Mouse (Mus musculus) kidney, postnatal 0 days (tissue): ENCODE results near the gene Lhfpl3. TPM values are rescaled to one million over a fixed set of nuclear protein-coding genes. Genes with fewer than 3 reads are reported as not detected.

ENCODE experiments used
- ATAC-seq: fragments of 200-750 bp; cut with Nextera tagmentation; replicated peaks from 2 replicates; pipeline ENCODE4 v1.8.0; 2017; ENCODE audit warnings: low read depth, moderate number of reproducible peaks, moderate TSS enrichment, moderate library complexity; ENCODE audit not compliant: low FRiP score
- DNase-seq: peaks from one replicate; pipeline ENCODE4 v3.0.0-alpha.2; 2016; ENCODE audit warnings: low spot score
- H3K27ac ChIP-seq: fragments of 300-500 bp; sonication (generic); 2 replicates; pipeline ENCODE4 v1.5.1; 2014; ENCODE audit warnings: mild to moderate bottlenecking
- H3K27me3 ChIP-seq: fragments of 300-500 bp; sonication (generic); 2 replicates; pipeline ENCODE4 v1.6.1; 2014; ENCODE audit warnings: low read length, mixed read lengths; ENCODE audit not compliant: insufficient read depth
- H3K36me3 ChIP-seq: fragments of 300-500 bp; sonication (generic); 2 replicates; pipeline ENCODE4 v1.6.1; 2014; ENCODE audit warnings: low read length, mixed read lengths; ENCODE audit not compliant: insufficient read depth
- H3K4me1 ChIP-seq: fragments of 300-500 bp; sonication (generic); replicated peaks from 2 replicates; pipeline ENCODE4 v1.6.1; 2014; ENCODE audit warnings: antibody characterized with exemption, low read length, mixed read lengths; ENCODE audit not compliant: insufficient read depth
- H3K4me2 ChIP-seq: fragments of 300-500 bp; sonication (generic); 2 replicates; pipeline ENCODE4 v1.6.1; 2014; ENCODE audit warnings: mild to moderate bottlenecking, low read length, moderate library complexity, mixed read lengths
- H3K4me3 ChIP-seq: fragments of 300-500 bp; sonication (generic); replicated peaks from 2 replicates; pipeline ENCODE4 v1.5.1; 2014; ENCODE audit warnings: low read depth, low read length
- H3K9ac ChIP-seq: fragments of 300-500 bp; sonication (generic); 2 replicates; pipeline ENCODE4 v1.6.1; 2014; ENCODE audit warnings: low read depth, low read length
- H3K9me3 ChIP-seq: fragments of 300-500 bp; sonication (generic); replicated peaks from 2 replicates; pipeline ENCODE4 v1.6.1; 2016; ENCODE audit warnings: low read length, inconsistent platforms, mixed read lengths
- CTCF ChIP-seq: IDR thresholded peaks from 2 replicates; pipeline ENCODE4 v1.5.1; 2016; ENCODE audit warnings: antibody characterized with exemption, low read depth, mild to moderate bottlenecking, moderate library complexity
- WGBS: fragments of 180-500 bp; shearing (Covaris S2); extraction: QIAGEN DNeasy Blood & Tissue Kit; methylation state at CpG from one replicate; pipeline ENCODE4 v1.1.7; 2014; 5-methylcytosine and 5-hydroxymethylcytosine counted together
- polyA plus RNA-seq: library from polyadenylated mRNA; unstranded; fragments of >200 nt; fragmentation: Nextera tagmentation; extraction: Ambion mirVana; gene quantifications from 2 replicates; pipeline ENCODE4 v1.2.1, GENCODE M21; 2015

The Lhfpl3 gene
- polyA plus RNA-seq, 1 experiment from 2014 or later, result 1.3 TPM

DNA sequence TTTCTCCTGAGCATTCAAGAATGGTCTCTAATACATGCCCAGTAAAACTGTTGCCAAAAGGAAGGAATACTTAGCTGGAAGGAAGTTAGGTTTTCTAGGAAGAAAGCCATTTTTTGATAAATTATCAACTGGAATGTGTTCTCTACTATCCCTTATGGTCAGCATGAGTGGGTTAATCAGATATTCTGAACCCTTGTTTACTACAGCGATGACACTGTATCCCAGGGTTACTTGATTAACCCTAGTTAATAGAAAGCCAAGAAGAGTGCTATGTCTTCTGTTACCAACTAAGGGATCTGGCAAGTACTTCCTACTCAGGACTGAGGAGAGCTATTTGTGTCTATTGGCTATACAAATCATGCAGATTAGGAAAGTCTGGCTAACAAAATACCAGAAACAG lies 349.0 kb downstream of the Lhfpl3 start:
- H3K27me3 ChIP-seq, result no peaks in the 10 kb centered on the region
- WGBS, result 72% methylated on average over 1 of the region's 1 CpGs
- no peak overlapping the region for H3K4me2 ChIP-seq
- TF ChIP-seq CTCF, result no peak
- DNase-seq, result no peak
- H3K27ac ChIP-seq, result no peak overlapping the region
- H3K36me3 ChIP-seq, result no peaks in the 10 kb centered on the region
- H3K9me3 ChIP-seq, result no peaks in the 10 kb centered on the region
- H3K4me1 ChIP-seq, result no peaks in the 10 kb centered on the region
- H3K9ac ChIP-seq, result no peak overlapping the region
- H3K4me3 ChIP-seq, result no peak overlapping the region
- no peak for ATAC-seq

DNA sequence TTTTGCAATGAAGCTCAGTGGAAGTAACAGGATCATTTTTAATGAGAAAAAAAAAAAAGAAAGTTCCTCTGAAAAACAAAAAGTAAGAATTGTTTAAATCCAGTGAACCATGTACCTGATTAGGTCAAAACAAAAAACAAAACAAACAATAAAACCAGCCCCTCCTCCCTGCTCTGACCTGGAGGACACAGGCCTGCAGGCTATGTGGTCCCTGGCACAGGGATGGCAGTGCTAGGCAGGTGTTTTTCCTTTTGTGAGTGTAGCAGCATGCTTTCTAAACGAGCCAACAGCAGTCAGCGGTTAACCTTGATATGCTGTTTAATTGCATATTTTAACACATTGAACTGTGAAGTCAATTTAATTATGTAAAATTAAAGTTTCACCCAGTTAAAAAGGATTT lies 360.7 kb downstream of the Lhfpl3 start:
- Histone ChIP-seq H3K9ac (no peak overlapping the region), H3K9me3 (no peaks in the 10 kb centered on the region), H3K4me2 (no peak overlapping the region), H3K27me3 (no peaks in the 10 kb centered on the region), H3K27ac (no peak overlapping the region), H3K4me3 (no peak overlapping the region), H3K36me3 (no peaks in the 10 kb centered on the region), H3K4me1 (no peaks in the 10 kb centered on the region)
- DNase-seq, result no peak
- TF ChIP-seq CTCF, result no peak
- WGBS, result 66% methylated on average over 2 of the region's 2 CpGs
- no peak for ATAC-seq

DNA sequence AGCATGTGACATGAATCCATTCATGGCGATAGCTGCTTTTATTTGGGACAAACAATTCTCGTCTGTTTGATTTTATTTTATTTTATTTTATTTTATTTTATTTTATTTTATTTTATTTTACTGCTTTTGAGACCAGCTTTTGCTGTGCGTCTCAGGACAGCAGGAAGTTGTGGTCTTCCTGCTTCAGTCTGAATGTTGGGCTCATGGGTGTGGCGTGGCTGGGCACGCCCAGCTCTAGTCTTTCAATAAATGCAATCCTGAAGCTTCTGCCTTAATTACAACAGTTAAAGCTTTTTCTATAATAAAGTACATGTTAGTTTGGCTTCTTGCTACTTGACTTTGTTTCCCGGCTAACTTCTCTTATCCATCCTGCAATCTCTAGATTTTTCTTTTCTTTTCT lies 365.4 kb downstream of the Lhfpl3 start:
- WGBS, result 83% methylated on average over 6 of the region's 6 CpGs
- TF ChIP-seq CTCF, result no peak

DNA sequence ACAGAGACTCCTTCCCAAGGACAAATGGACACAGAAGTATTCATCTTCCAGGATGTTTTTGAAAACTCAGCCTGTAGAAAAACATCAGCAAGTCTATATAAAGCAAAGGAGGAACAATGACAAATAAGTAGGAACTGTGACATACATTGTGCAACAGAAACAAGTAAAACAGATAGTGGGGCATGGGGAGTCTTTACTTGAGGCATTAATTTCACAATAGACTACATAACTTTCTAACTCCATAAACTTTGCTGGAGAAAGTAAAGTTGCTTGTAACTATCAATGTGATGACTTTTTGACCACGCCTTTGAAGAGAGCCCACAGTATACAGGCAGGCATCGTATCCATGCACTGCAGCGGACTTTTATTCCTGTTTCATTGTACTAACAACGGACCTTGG lies 368.4 kb downstream of the Lhfpl3 start:
- Histone ChIP-seq H3K4me1 (no peaks in the 10 kb centered on the region), H3K9ac (no peak overlapping the region), H3K4me2 (no peak overlapping the region), H3K27me3 (no peaks in the 10 kb centered on the region), H3K4me3 (no peak overlapping the region), H3K27ac (no peak overlapping the region), H3K36me3 (no peaks in the 10 kb centered on the region), H3K9me3 (no peaks in the 10 kb centered on the region)
- WGBS, result 90% methylated on average over 4 of the region's 4 CpGs
- ATAC-seq (no peak), DNase-seq (no peak)
- TF ChIP-seq CTCF, result no peak

More for the DNA sequence above, 365.4 kb downstream of the Lhfpl3 start:
- no peak for ATAC-seq
- Histone ChIP-seq H3K27me3 (no peaks in the 10 kb centered on the region), H3K9ac (no peak overlapping the region), H3K4me1 (no peaks in the 10 kb centered on the region), H3K36me3 (no peaks in the 10 kb centered on the region), H3K9me3 (no peaks in the 10 kb centered on the region), H3K27ac (no peak overlapping the region), H3K4me3 (no peak overlapping the region), H3K4me2 (no peak overlapping the region)
- DNase-seq, result no peak

DNA sequence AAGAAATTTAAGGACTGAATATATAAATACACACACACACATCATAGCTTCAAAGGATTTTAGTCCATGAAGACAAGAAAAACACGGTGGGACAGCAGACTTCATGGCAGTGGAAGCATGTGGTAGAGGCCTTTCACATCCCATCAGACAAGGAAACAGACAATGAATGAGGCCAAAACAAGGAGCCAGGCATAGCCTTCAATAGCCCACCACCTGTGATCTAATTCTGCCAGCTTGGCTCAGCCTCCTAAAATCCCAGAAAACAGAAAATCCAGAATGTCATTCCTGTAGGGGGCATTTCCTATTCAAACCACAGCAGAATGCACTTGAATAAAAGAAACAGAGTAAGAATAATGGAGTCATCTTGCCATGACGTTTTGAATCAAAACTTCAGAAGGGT lies 381.0 kb downstream of the Lhfpl3 start:
- no peaks in the 10 kb centered on the region for H3K36me3 ChIP-seq
- H3K27me3 ChIP-seq, result no peaks in the 10 kb centered on the region
- no peak overlapping the region for H3K4me3 ChIP-seq
- H3K4me1 ChIP-seq, result no peaks in the 10 kb centered on the region
- ATAC-seq, result no peak
- no peak overlapping the region for H3K27ac ChIP-seq
- H3K9ac ChIP-seq, result no peak overlapping the region
- no peak for DNase-seq
- no peak overlapping the region for H3K4me2 ChIP-seq
- TF ChIP-seq CTCF, result no peak
- H3K9me3 ChIP-seq, result no peaks in the 10 kb centered on the region
- 73% methylated on average over 2 of the region's 2 CpGs for WGBS

DNA sequence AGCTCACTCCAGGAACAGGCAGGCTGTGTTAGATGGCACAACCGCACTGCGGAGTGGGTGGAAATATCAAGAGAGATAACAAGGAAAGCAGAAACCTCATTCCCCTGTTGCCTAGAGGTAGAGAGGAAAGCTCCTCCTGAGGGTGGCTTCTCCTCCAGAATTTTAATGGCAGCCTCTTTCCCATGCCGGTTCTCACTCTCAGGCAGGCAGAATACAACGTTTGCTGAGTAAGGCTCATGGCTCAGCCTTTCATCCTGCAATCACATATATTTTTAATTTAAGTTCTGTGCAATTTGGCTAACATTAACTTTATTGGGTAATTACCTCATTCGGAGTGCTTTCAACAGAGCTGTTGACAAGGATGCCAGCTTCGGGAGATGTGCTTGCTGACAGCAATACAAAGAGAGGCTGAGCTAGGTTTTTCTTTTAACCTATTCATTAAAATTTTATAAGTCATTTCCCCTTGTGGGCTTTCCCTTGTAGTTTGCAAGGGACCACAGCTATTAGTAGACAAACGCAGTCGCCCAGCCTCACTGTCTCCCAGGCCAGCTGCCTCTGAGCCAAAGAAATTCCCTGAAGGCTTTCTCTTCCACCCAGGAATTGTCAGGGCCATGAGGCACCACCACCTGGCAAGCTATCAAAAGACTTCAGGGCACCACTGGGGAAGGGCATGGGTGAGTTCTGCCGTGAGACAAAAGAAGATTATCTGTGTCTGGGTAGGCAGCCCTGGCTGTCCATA lies 394.5 kb downstream of the Lhfpl3 start:
- Histone ChIP-seq H3K4me1 (no peaks in the 10 kb centered on the region), H3K9me3 (no peaks in the 10 kb centered on the region), H3K9ac (no peak overlapping the region), H3K27ac (no peak overlapping the region), H3K4me3 (no peak overlapping the region), H3K4me2 (no peak overlapping the region), H3K36me3 (no peaks in the 10 kb centered on the region), H3K27me3 (no peaks in the 10 kb centered on the region)
- no peak for DNase-seq
- 45% methylated on average over 9 of the region's 9 CpGs for WGBS
- ATAC-seq, result no peak
- TF ChIP-seq CTCF, result no peak

DNA sequence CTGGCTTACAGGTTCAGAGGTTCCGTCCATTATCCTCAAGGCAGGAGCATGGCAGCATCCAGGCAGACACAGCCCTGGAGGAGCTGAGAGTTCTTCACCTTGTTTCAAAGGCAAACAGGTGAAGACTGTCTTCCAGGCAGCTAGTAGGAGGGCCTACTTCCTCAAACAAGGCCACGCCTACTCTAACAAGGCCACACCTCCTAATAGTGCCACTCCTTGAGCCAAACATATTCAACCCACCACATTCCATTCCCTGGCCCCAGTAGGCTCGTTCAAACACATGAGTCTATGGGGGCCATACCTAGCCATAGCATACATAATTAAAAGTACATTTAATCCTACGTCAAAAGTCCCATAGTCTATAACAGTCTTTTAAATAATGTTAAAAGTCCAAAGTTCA lies 407.4 kb downstream of the Lhfpl3 start:
- DNase-seq (no peak), ATAC-seq (no peak)
- no peak overlapping the region for H3K9ac ChIP-seq
- no peak overlapping the region for H3K4me2 ChIP-seq
- H3K27me3 ChIP-seq, result no peaks in the 10 kb centered on the region
- H3K9me3 ChIP-seq, result no peaks in the 10 kb centered on the region
- H3K27ac ChIP-seq, result no peak overlapping the region
- no peaks in the 10 kb centered on the region for H3K36me3 ChIP-seq
- H3K4me3 ChIP-seq, result no peak overlapping the region
- no peak for TF ChIP-seq CTCF
- 80% methylated on average over 4 of the region's 4 CpGs for WGBS
- no peaks in the 10 kb centered on the region for H3K4me1 ChIP-seq
